Mouse (Mus musculus) spleen, postnatal 4 days (tissue): ENCODE measurements at regions not wholly inside any gene's neighbourhood (a gene's known extent, or its start where the extent isn't known, plus 50 kb on each side); places are given as distances from the start of the nearest gene placed in this dataset.

Experiments
- DNase-seq, 2 experiments: peaks; one replicate each; pipeline ENCODE4 v3.0.0; 2022; ENCODE audit warnings: low spot score in 2 of 2

DNA sequence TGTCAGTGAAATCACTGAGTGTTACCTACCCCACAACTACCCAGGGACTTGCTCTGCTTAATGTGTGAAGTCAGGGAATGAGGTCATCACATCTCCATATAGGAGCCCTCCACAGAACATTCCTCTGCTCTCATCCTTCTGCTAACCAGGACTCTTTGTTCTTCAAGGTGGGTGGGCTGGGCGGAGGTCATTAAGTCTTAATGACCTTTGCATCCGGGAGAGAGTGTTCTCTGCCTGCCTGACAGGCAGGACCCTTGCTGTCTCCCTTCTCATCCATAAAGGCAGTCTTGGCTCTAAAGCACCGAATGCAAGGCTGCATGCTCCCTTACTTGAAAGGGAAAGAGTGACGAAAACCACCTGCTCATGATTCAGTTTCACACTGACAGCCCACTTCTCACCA, 1051.4 kb downstream of the Slc22a22 start:
- DNase-seq = no peak

DNA sequence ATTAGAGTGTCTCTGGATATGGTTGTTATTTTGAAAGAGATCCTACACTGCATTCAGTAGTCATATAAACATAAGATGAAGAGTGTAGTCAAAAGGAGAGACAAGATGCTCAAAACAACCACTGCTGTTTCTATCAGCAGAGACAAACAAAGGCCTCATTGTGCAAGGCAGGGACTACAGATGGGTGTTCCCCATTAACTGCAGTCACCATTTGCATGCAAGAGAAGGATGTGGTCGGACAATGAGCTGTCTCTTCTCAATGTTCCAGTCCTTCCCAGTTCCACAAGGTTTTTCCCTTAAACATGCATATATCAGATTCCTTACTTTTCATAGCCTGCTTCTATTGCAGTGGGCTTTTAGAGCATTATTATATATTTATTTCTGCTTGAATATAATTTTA, 1056.7 kb downstream of the Slc22a22 start:
- DNase-seq = no peak

DNA sequence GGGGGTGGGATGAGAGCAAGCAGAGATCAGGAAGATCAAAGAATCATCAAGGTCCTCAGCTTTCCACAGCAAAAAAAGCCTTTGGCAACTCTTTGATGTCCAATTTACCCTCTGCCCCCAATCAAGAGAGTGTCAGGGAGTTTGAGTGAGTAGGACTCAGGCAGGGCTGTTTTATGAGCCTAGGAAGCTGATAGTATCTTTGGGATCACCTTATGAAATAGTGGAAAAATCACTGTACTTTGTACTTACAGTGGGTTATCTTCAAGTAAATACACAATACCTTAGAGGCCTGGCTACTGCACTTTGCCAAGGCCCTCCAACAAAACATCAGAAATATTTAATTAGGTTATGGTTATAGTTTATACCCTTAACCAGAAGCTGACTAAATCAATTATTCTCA, 1085.4 kb downstream of the Slc22a22 start:
- DNase-seq = no peak

DNA sequence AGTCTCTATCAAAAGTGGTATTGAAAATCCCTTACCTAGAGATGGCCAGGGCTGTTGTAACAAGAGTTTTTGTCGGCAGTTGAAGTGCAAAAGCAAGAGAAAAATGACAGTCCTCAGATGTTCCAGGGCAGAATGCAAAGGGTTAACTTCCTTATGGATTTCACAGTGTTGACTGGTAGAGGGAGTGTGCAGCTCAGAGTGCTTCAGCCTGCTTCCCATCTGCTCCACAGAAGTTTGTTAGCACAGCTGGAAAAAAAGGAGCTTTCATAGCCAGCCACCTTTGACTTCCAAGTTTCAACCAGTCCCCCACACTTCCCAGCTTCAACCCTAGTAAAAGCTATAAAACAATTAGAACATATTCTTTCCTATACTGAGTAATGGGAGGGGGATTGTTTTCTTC, 1098.9 kb downstream of the Slc22a22 start:
- DNase-seq = no peak

DNA sequence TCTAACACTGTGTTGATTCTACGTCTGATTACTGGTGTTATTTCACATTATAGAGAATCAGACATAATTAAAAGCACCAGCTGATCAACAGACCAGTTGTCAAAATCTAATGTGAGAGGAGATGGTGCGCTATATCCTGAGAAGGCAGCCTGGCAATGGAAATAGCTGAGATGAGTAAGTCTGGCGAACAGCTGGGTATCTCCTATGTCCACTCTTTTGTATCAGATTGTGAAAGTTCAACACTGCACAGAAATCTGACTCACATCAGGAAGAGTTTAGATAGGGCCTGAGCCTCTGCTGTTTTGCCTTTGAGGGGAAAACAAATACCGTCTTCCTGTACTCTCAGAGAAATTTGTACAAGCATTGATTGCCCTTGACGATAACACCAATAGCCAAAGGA, 1126.5 kb downstream of the Slc22a22 start:
- DNase-seq = no peak

DNA sequence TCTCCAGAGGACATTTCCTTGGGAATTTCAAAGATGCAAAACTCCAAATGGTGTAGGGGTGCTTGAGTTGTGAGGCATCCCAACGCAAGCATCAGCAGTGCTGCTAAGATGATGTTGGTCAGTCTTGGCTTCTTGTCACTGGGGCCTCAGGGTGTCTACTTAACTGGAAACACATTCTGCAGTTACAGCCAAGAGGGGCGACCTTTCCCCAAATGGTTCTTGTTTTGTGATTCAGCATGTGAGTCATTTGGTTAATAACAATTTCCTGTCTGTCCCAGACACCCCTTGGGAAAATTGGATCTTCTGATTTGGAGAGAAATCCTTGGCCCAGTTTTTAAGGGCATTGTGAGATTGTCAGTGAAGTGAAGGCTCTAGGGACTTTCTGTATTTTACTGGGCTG, 1131.3 kb downstream of the Slc22a22 start:
- no peak for DNase-seq

DNA sequence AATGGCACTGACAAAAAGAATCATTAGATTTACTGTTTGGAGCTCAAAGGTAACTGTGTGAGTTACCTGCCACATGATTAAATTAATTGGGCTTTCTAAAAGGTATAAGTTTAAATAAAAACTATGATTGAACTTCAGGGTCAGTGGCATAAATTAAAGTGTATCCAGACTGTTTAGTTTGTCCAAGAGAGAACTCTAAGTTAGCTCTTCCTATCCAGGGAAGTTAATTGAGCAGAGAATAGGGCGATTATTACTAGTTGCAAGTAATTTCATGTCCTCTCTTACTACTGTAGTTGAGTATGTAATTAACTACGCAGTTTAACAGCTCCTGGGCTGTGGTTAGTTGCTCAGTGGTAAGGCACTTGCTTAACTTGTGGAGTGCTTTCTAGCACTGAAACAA, 1132.5 kb downstream of the Slc22a22 start:
- DNase-seq = no peak

DNA sequence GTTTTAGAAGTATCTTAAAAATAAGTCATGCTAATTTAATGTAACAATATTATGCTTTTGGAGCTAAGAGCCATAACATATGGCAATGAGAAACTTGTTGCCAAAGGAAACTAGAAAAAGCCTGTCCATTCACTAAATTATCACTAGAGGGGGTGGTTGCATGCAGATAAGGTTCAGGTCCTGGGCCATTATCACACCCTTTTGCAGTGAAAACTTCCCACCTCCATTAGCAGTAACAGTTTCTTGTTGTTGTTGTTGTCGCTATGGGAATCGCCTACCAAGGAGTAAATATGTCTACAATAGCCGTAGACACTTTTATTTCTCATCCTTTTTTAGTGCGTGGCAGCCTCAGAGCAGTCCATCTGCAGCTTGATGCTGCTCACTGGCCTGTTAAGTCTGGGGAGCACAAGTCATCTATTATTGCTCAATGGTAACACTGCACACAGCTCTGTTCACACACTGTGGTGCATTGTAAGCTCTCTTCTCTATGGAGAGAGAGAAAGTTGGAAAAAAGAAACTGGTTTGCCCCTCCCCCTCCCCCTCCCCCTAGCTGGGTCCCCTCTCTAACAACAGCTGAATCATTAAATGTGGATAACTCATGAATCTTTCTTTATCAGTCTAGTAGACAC, 1133.0 kb downstream of the Slc22a22 start:
- no peak for DNase-seq

DNA sequence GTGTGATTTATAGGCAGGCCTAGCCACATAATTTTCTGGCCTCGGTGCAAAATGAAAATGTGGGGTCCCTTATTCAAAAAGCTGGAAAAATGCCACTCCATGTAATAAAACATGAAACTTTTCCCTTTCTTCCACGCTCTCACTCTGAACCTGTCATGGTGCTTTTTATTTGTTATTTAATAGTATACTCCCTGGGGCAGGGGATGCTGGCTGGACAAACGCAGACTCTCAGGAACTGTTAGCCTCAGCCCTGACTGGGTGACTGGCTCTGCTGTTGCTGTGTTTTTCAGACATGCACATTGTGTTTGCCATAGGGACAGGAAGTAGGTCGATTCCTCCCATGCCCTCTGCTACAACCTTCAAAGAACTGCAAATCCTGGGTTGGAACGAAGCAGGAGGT, 1139.5 kb downstream of the Slc22a22 start:
- DNase-seq = no peak

DNA sequence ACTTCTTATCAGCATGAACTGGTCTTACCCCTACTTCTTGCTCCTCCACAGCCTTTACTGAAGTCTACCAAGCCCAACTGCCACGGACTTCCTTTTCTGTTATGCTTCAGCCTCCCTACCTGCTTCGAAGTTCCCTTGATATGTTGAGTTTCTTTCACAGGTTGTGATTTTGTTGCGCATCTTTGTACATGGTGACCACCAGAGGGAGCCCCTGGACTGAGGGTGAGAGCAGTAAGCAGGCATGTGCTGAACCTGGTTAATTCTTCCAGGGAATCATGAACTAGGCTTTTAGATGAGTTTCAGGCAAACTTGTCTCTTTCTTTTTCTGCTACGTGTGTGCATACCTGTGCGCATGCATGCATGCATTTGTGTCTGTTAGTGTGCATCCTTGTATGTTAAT, 1141.0 kb downstream of the Slc22a22 start:
- peak in 1 of 2 experiments; percentile 63 for DNase-seq

DNA sequence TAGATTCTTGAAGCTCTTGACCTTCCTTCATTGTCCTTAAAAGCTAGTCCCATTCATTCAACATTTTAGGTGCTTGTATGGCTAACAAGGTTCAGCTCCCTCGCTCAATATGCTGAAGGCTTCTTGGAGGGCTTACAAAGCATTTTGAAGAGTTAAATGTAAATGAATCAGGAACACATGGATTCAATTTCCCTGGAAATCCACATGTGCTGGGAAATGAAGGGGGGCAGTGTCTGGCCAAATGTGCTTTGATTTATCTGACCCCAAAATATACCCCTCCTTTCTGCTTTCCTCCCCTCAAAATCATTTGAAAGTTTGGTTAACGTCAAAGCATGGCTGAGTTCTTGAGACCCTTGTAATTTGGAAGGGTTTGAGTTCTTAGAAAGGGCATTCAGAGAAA, 1142.4 kb downstream of the Slc22a22 start:
- no peak for DNase-seq

DNA sequence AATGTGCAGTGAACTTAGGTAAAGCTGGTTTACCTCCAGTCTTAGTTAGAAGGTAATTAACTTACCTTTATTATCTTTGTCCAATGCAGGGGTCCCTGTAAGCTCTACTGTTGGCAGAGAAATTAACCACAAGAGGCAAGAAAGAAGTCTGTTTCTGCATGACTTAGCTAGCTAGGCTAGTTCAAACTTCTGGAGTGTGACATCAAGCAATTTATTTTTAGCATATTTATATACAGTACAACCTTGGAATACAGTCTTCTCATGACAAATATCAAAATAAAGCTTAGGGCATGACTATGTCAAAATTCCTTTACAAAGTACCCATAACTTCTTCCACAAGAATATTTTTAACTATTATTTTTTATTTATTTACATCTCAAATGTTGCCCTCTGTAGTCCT, 1156.9 kb downstream of the Slc22a22 start:
- DNase-seq = no peak

DNA sequence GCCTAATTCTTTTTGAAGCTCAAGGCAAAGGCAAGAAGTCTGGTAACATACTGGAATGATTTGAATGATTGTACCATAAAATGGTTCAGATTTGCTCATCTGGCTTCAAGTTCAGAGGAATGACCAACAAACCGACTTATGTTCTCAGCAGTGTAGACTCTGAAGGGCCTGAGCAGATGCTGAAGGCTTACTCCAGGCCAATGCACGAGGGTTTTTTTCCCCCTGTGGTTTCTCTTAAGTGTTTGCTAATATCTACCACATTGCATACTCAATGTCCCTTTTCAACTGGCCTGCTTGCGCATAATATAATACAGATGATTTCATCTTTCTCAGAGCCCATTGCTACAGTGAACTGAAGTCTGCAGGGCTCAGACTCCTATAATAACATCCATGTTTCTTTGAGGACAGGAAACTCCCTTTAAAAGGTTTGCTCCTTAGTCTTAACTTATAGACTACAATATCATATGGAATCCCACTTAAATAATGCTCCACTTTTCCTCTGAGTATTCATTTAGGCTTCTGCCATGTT, 1182.5 kb downstream of the Slc22a22 start:
- no peak for DNase-seq

DNA sequence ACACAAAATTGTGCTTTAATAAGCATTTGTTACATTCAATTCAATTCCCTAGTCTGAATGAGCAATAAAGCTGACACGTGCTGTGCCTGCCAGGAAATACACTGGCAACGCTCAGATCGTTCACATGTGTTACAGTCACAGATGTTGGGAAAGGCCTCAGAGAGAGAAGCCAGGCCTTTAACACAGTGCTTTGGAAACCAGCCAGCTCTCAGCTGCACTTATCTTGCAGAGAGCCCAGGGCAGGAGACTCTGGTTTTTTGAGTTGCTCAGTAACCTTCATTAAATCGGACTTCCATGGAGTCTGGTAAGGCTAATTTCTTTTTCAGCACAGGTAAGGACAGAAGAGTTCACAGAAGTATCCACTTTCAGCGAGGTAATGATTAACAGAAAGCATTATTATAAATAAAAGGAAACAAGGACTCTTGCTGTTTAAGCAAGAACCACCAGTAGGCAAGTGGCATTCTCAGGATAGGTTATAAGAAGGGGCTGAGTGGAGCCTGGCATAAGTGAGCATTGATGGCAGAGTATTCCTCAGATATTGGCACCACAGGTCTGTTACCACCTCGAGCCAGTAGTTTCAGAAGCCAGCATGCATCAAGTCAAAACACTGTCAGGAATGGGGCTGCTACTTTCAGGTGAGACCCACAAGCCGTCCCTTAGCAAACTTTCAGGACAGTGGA, 1198.7 kb downstream of the Slc22a22 start:
- no peak for DNase-seq

DNA sequence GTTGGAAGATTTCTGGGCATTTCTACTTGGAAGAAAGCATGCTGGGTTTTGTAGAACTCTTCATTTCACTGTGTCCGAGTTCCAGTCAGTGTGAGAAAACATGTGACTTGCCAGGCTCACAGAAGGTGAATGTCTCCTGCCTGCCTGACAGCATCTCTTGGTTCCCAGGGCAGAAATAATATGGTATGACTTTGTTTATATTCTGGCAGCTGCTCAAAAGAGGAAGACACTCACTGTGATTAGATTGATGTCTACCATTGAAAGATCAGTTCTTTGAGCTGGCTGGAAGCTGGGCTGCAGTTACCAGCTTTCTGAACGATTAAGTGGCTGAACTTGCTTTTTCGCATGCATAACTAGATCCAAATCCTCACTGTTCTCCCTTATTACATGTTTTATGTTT, 1199.4 kb downstream of the Slc22a22 start:
- no peak for DNase-seq

DNA sequence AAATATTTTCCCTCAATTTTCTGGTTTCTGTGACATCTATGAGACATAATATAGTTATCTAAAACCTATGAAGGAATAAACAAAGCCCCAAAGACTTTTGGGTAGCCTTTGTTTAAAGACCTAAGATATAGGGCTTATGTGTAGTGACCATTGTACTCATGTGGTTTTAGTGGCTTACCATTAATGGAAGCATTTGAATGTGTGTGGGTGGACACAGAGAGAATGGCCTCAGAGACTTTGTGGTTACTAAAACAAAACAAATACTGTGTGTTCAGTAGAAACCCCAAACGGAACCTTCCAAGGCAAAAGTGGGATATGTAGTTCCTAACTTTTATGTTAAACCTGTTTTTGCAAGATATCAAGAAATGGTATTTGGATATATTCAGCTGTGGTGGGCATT, 1228.7 kb downstream of the Slc22a22 start:
- no peak for DNase-seq

DNA sequence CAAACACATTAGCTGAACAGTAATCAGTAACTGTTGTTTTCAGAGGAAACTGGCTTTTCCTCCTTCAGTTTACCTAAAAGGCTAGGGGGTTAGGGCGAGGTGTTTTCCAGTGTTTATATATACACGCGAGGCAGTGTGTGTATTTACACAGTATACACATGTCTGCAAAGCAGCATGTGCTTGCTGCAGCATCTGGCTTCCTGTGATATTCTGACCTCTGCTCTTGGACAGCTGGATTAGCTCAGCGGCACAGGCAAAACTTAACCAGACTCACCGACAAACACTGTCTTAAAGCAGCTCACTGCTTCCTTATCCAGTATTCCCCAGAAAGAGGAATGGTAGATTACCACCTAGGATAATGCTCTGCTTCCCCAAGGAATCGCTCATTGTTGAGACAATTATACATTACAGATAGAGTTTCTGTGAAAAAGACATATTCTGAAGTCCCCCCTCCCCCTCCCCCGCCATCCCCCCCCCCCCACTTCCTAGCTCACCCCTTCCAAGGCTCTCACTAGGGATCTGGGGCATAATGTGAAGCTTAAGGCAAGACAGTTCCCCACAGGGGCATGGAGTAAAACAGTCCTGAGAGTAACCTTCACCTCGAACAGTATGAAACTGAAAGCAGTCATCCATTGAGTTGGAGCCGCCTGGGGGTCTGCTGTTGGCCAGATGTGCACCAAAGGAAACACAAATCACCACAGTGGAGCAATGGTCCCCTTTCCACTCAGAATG, 1233.3 kb downstream of the Slc22a22 start:
- DNase-seq = no peak

DNA sequence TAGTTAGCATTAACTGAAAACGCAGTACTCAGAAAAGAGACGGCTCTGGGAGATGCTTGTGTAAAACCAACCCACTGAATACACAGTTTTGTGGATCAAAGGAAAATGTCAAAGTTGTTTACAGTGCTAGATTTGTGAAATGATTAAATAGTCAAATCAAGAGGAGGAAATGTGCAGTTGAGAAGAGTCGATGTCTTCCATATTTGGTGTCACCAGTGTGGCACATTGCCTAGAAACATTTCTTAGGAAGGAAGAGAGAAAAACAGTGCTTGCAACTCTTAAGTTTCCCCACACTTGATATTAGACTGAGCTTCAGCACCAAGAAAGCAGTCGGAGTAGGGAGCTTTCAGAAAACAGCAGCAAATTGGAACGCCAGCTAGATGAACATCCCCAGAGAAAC, 1274.9 kb downstream of the Slc22a22 start:
- DNase-seq = no peak

DNA sequence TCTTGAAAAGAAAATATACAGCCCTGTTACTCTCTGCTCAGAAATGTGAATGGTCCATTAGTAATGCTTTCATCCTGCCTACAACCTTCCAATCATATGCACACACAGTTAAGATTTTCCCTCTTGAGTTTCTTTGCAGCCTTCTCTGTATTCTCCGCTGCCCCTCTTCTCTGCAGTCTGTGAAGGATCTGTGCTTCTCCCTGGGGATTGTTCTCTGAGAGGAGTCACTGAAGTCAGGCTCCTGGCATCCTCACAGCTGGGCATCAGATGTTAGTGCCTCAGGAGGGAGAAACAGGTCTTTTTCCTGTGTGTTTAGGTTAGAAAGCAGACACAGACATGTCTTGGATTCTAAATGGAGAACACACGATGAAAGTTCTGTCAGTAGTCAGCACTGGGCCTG, 1278.1 kb downstream of the Slc22a22 start:
- DNase-seq = no peak

DNA sequence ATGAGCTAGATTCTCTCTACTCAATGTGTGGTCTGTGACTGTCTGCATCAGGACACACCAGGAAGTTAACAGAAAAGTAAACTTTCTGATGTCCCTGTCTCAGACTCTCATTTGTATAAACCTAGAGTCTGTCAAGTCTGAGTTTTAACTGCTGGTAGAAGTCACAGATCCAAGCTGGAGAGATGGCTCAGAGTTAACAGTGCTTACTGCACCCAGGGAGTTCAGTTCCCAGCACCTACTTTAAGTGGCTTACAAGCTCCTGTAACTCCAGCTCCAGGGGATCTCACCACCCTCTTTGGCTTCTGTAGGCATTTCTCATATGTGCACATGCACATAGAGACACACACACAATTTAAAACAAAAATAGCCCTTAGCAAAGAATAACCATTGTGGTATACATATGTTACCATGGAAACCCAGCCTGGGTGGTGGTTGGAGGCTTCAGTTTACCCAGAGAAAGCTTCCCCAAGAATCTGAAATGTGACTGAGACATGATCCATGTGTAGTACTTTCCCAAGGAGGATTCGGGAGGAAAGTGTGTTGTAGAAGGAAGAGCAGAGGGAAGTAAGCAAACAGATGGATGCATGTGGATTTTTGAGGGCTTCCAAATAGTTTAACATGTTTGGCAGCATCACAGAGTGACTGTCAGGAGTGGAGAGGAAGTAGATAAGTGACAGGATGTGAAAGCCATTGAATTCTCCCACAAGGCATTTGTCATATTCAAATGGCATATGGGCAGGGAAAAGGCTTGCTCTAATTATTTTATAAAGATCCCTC, 1279.8 kb downstream of the Slc22a22 start:
- no peak for DNase-seq

DNA sequence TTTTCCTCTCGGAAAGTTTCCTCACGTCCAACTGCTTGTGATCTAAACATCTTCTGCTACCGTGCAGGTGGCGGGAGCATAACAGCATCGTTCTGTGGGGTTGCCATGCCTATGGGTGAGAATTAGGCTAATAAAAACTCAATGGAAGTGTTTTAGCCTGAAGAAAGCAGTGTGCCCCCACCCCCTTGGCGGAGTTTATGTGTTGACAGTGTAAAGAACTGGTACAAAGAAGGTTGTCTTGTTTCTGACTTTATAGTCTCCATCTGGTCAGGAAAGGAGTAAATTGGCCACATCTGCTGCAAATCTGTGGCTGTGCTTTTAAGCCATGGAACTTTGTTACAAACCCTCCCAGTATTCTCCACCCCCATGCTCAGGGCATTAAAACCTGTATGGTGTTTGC, 1311.2 kb downstream of the Slc22a22 start:
- DNase-seq = no peak

DNA sequence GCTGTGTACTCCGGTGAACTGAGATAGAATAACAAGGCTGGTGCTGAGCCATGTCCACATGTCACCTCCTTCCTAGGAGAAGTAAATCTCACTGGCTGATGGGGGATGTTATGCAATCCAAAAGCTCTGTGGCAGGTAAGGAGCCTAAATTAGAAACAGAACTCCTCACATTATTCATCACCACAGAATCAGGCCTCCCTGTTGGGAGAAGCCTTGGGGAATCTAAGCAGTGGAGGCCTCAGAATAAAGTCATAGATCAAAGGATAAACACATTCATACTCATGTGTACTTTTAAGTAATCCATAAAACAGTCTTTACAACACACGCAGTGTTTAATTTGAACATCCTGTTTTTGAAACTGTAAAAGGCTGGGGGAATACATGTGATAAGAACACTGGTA, 1318.7 kb downstream of the Slc22a22 start:
- no peak for DNase-seq
